Mouse (Mus musculus): ENCODE data around the gene Brinp2. TPM values are rescaled to one million over a fixed set of nuclear protein-coding genes. Genes with fewer than 3 reads are reported as not detected.

The Brinp2 gene
- polyA plus RNA-seq, 1 experiment from 2014 or later = 0.44 TPM

- no peak for DNase-seq (ENCODE audit: low spot score)
- H3K27me3 ChIP-seq (ENCODE audit: insufficient read depth, poor library complexity, severe bottlenecking) = no peaks in the 10 kb centered on the region
- WGBS = 79% methylated on average over 9 of the region's 9 CpGs
Observed at GRCm38 (mm10) chr1:158228687-158229224, 127.4 kb downstream of the Brinp2 start.

GRCm38 (mm10) chr1:158227239-158227638 lies 128.9 kb downstream of the Brinp2 start:
- WGBS = 60% methylated on average over 2 of the region's 2 CpGs
- H3K4me1 ChIP-seq = no peaks in the 10 kb centered on the region

More at GRCm38 (mm10) chr1:158228687-158229224, 127.4 kb downstream of the Brinp2 start:
- Histone ChIP-seq H3K27ac (no peak overlapping the region), H3K4me1 (no peaks in the 10 kb centered on the region), H3K9me3 (no peaks in the 10 kb centered on the region), H3K36me3 (no peaks in the 10 kb centered on the region), H3K4me3 (no peak overlapping the region)

DNA sequence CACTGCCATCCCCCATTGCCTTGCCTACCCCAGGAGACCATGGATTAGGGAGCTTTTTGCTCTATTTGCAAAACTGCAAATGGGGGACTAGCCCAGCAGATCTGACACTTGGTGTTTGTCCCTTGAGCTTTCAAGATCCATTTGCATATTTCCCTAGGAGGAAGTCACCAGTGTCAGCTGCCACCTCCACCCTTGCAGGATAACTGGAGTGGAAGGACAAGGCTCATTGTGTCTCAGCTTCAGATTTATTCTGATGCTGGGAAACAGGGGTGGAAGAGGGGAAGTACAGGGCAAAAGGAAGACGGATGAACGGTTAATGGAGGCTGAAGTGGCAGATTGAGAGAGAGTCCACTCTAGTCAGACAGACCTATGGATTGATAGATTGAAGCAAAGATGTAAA lies 129.4 kb downstream of the Brinp2 start:
- Histone ChIP-seq H3K36me3 (no peaks in the 10 kb centered on the region), H3K4me1 (no peaks in the 10 kb centered on the region), H3K27ac (no peak overlapping the region), H3K27me3 (ENCODE audit: insufficient read depth, poor library complexity, severe bottlenecking) (no peaks in the 10 kb centered on the region), H3K4me3 (no peak overlapping the region), H3K9me3 (no peaks in the 10 kb centered on the region)
- 65% methylated on average over 2 of the region's 2 CpGs for WGBS
- no peak for DNase-seq (ENCODE audit: low spot score)

More at GRCm38 (mm10) chr1:158227239-158227638, 128.9 kb downstream of the Brinp2 start:
- Histone ChIP-seq H3K4me3 (no peak overlapping the region), H3K9me3 (no peaks in the 10 kb centered on the region), H3K27ac (no peak overlapping the region), H3K27me3 (ENCODE audit: insufficient read depth, poor library complexity, severe bottlenecking) (no peaks in the 10 kb centered on the region), H3K36me3 (no peaks in the 10 kb centered on the region)
- DNase-seq (ENCODE audit: low spot score) = no peak

DNA sequence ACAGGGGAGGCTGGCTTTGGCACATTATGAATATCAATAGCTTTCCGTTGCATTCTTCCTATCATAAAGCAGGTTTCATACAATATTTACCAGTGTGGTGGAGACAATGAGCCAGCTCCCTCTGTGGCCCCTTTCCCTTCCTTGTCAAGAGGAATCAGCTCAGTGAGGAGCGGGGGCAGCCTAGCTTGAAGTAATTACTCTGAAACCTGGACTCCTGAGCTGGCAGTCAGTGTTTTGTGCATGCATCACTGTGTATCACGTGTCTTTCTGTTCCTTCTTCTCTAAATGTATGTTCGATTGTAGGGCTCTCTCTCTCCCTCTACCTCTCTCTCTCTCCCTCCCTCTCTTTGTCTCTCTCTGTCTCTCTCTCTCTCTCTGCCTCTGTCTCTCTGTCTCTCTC lies 135.1 kb downstream of the Brinp2 start:
- H3K36me3 ChIP-seq = no peaks in the 10 kb centered on the region
- no peaks in the 10 kb centered on the region for H3K27me3 ChIP-seq (ENCODE audit: insufficient read depth, poor library complexity, severe bottlenecking)
- H3K4me3 ChIP-seq = no peak overlapping the region
- no peak for DNase-seq (ENCODE audit: low spot score)
- H3K9me3 ChIP-seq = no peaks in the 10 kb centered on the region
- WGBS = 77% methylated on average over 4 of the region's 4 CpGs
- 0 out of 2 replicates have a peak, but pooled peaks cover 10% of the 10 kb centered on the region for H3K4me1 ChIP-seq
- H3K27ac ChIP-seq = no peak overlapping the region

- WGBS = 80% methylated on average over 4 of the region's 4 CpGs
- H3K36me3 ChIP-seq = no peaks in the 10 kb centered on the region
- H3K27me3 ChIP-seq (ENCODE audit: insufficient read depth, poor library complexity, severe bottlenecking) = no peaks in the 10 kb centered on the region
- 0 out of 2 replicates have a peak, but pooled peaks cover 10% of the 10 kb centered on the region for H3K4me1 ChIP-seq
- H3K27ac ChIP-seq = no peak overlapping the region
- no peaks in the 10 kb centered on the region for H3K9me3 ChIP-seq
- H3K4me3 ChIP-seq = no peak overlapping the region
- DNase-seq (ENCODE audit: low spot score) = no peak
Observed at GRCm38 (mm10) chr1:158220148-158220547, 136.0 kb downstream of the Brinp2 start.

DNA sequence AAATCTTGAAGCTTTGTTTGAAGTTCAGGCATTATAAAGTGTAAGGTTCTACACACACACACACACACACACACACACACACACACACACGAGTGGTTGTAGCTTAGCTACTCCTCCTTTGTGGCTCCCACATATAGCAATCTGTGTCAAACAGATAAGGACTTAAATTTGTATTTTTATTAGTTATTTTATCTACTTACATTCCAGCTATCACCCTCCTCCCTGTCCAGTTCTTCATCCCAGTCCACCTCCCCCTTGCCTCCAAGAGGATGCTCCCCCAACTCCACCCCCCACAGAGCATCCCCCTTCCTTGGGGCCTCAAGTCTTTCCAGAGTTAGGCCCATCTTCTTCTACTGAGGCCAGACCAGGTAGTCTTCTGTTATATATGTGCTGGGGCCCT lies 137.4 kb downstream of the Brinp2 start:
- H3K4me3 ChIP-seq = no peak overlapping the region
- no peak for DNase-seq (ENCODE audit: low spot score)
- H3K27ac ChIP-seq = no peak overlapping the region
- H3K9me3 ChIP-seq = no peaks in the 10 kb centered on the region
- 47% methylated on average over 1 of the region's 1 CpGs for WGBS
- no peaks in the 10 kb centered on the region for H3K27me3 ChIP-seq (ENCODE audit: insufficient read depth, poor library complexity, severe bottlenecking)
- no peaks in the 10 kb centered on the region for H3K36me3 ChIP-seq
- 0 out of 2 replicates have a peak, but pooled peaks cover 10% of the 10 kb centered on the region for H3K4me1 ChIP-seq

GRCm38 (mm10) chr1:158218294-158218693 lies 137.8 kb downstream of the Brinp2 start:
- H3K36me3 ChIP-seq = no peaks in the 10 kb centered on the region
- 51% methylated on average over 2 of the region's 2 CpGs for WGBS
- no peak overlapping the region for H3K27ac ChIP-seq
- no peak overlapping the region for H3K4me3 ChIP-seq
- no peaks in the 10 kb centered on the region for H3K27me3 ChIP-seq (ENCODE audit: insufficient read depth, poor library complexity, severe bottlenecking)
- no peak for DNase-seq (ENCODE audit: low spot score)
- H3K9me3 ChIP-seq = no peaks in the 10 kb centered on the region
- 0 out of 2 replicates have a peak, but pooled peaks cover 10% of the 10 kb centered on the region for H3K4me1 ChIP-seq

DNA sequence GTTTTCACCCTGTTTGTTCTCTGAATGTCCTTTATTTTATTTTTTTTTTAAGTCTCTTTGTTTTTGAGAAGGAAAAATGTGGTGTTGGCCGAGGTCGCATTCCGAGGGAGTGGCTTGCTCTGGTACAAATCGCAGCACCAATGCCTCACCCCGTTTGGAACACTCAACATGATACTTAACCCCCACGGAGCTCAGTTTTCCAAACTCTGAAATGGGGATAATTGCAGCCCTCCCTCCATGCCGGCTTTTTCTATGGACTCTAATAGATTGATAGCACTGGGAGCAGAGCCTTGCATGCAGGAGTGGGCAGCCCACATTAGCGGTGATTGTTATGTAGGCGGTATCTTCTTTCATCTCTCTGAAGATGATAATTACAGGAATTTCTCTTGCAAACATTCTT lies 140.5 kb downstream of the Brinp2 start:
- no peak for DNase-seq (ENCODE audit: low spot score)
- Histone ChIP-seq H3K4me1 (0 out of 2 replicates have a peak, but pooled peaks cover 10% of the 10 kb centered on the region), H3K36me3 (no peaks in the 10 kb centered on the region), H3K27me3 (ENCODE audit: insufficient read depth, poor library complexity, severe bottlenecking) (no peaks in the 10 kb centered on the region), H3K27ac (no peak overlapping the region), H3K4me3 (no peak overlapping the region), H3K9me3 (no peaks in the 10 kb centered on the region)
- WGBS = 63% methylated on average over 9 of the region's 9 CpGs

- no peak overlapping the region for H3K4me3 ChIP-seq
- H3K36me3 ChIP-seq = no peaks in the 10 kb centered on the region
- H3K4me1 ChIP-seq = 0 out of 2 replicates have a peak, but pooled peaks cover 10% of the 10 kb centered on the region
- no peaks in the 10 kb centered on the region for H3K9me3 ChIP-seq
- H3K27me3 ChIP-seq (ENCODE audit: insufficient read depth, poor library complexity, severe bottlenecking) = no peaks in the 10 kb centered on the region
- WGBS = 44% methylated on average over 5 of the region's 5 CpGs
- no peak overlapping the region for H3K27ac ChIP-seq
- no peak for DNase-seq (ENCODE audit: low spot score)
Observed at GRCm38 (mm10) chr1:158214743-158215142, 141.4 kb downstream of the Brinp2 start.

- no peak for DNase-seq (ENCODE audit: low spot score)
Observed at GRCm38 (mm10) chr1:158213736-158214135, 142.4 kb downstream of the Brinp2 start.

GRCm38 (mm10) chr1:158207620-158208019 lies 148.5 kb downstream of the Brinp2 start:
- no peaks in the 10 kb centered on the region for H3K9me3 ChIP-seq
- DNase-seq (ENCODE audit: low spot score) = no peak
- H3K36me3 ChIP-seq = no peaks in the 10 kb centered on the region
- H3K27ac ChIP-seq = no peak overlapping the region
- H3K4me3 ChIP-seq = no peak overlapping the region
- no peaks in the 10 kb centered on the region for H3K4me1 ChIP-seq
- 74% methylated on average over 2 of the region's 2 CpGs for WGBS
- H3K27me3 ChIP-seq (ENCODE audit: insufficient read depth, poor library complexity, severe bottlenecking) = no peaks in the 10 kb centered on the region

More at GRCm38 (mm10) chr1:158213736-158214135, 142.4 kb downstream of the Brinp2 start:
- Histone ChIP-seq H3K4me3 (no peak overlapping the region), H3K4me1 (0 out of 2 replicates have a peak, but pooled peaks cover 7% of the 10 kb centered on the region), H3K27ac (no peak overlapping the region), H3K27me3 (ENCODE audit: insufficient read depth, poor library complexity, severe bottlenecking) (no peaks in the 10 kb centered on the region), H3K9me3 (no peaks in the 10 kb centered on the region), H3K36me3 (no peaks in the 10 kb centered on the region)
- WGBS = 80% methylated on average over 4 of the region's 4 CpGs

- Histone ChIP-seq H3K36me3 (no peaks in the 10 kb centered on the region), H3K27me3 (ENCODE audit: insufficient read depth, poor library complexity, severe bottlenecking) (no peaks in the 10 kb centered on the region), H3K27ac (no peak overlapping the region), H3K4me3 (no peak overlapping the region), H3K4me1 (no peaks in the 10 kb centered on the region), H3K9me3 (no peaks in the 10 kb centered on the region)
- DNase-seq (ENCODE audit: low spot score) = no peak
- WGBS = 65% methylated on average over 2 of the region's 2 CpGs
Observed at GRCm38 (mm10) chr1:158202932-158203331, 153.2 kb downstream of the Brinp2 start.
